Mouse (Mus musculus) limb, embryonic 12.5 days (tissue): ENCODE data around the gene Pdgfb. TPM values are rescaled to one million over a fixed set of nuclear protein-coding genes. Genes with fewer than 3 reads are reported as not detected.

Source experiments
- ATAC-seq: fragments of 200-750 bp; cut with Nextera tagmentation; 2 replicates; pipeline ENCODE4 v1.8.0; 2017; ENCODE audit warnings: low read depth, moderate TSS enrichment; ENCODE audit not compliant: insufficient number of reproducible peaks, insufficient read depth, low FRiP score, low TSS enrichment
- H3K27ac ChIP-seq: fragments of 300-500 bp; sonication (generic); 2 replicates; pipeline ENCODE4 v1.5.1; 2016; ENCODE audit warnings: mild to moderate bottlenecking, moderate library complexity
- H3K27me3 ChIP-seq: fragments of 300-500 bp; sonication (generic); 2 replicates; pipeline ENCODE4 v1.6.1; 2016; ENCODE audit warnings: mild to moderate bottlenecking, moderate library complexity
- H3K36me3 ChIP-seq: fragments of 300-500 bp; sonication (generic); 2 replicates; pipeline ENCODE4 v1.6.1; 2016; ENCODE audit warnings: mild to moderate bottlenecking, moderate library complexity
- H3K4me1 ChIP-seq: fragments of 300-500 bp; sonication (generic); replicated peaks from 2 replicates; pipeline ENCODE4 v1.6.1; 2016
- H3K4me2 ChIP-seq: fragments of 300-500 bp; sonication (generic); 2 replicates; pipeline ENCODE4 v1.6.1; 2016; ENCODE audit warnings: mild to moderate bottlenecking, moderate library complexity
- H3K4me3 ChIP-seq: fragments of 300-500 bp; sonication (generic); replicated peaks from 2 replicates; pipeline ENCODE4 v1.5.1; 2016; ENCODE audit warnings: mild to moderate bottlenecking
- H3K9ac ChIP-seq: fragments of 300-500 bp; sonication (generic); replicated peaks from 2 replicates; pipeline ENCODE4 v1.6.1; 2016; ENCODE audit warnings: mild to moderate bottlenecking, moderate library complexity
- H3K9me3 ChIP-seq: fragments of 300-500 bp; sonication (generic); 2 replicates; pipeline ENCODE4 v1.6.1; 2016; ENCODE audit warnings: mild to moderate bottlenecking, moderate library complexity
- WGBS: fragments of 180-500 bp; shearing (Covaris S2); methylation state at CpG from one replicate; pipeline ENCODE4 v1.1.7; 2016; 5-methylcytosine and 5-hydroxymethylcytosine counted together
- polyA plus RNA-seq: library from polyadenylated mRNA; unstranded; fragments of >200 nt; fragmentation: Nextera tagmentation; extraction: Ambion mirVana; gene quantifications from 2 replicates; pipeline ENCODE4 v1.2.1, GENCODE M21; 2016

Gene Pdgfb
- polyA plus RNA-seq, 1 experiment from 2014 or later: 2.8 TPM

DNA sequence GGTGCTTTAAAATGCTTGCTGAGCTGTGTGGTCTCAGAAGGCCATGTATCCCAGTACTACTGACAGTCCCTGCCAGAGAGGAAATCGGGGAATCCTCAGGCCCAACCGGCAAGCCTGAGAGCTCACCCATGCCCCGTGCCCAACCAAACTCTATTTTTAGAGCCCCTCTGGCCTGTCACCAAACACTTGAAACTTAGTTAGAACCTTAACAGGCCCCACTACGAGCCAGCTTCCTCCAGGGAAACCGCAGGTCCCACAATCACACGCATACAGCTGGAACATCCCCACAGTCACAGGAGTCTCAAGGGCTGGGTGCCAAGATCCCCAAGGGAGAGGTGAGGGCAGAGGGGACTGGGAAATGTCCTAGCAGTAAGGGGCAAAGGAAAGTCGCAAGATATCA is 8.6 kb downstream of the Pdgfb start:
- Histone ChIP-seq H3K4me2 (no peak overlapping the region), H3K4me1 (peaks cover 4% of the 10 kb centered on the region), H3K27ac (0 out of 2 replicates have a peak overlapping the region, but pooled peaks have one; percentile 12), H3K9ac (no peak overlapping the region; the same call in 1 of the 2 replicates), H3K9me3 (no peaks in the 10 kb centered on the region), H3K36me3 (no peaks in the 10 kb centered on the region), H3K4me3 (no peak overlapping the region), H3K27me3 (peaks cover 37% of the 10 kb centered on the region)
- no peak for ATAC-seq
- 81% methylated on average over 7 of the region's 7 CpGs for WGBS

- peaks cover 4% of the 10 kb centered on the region for H3K4me1 ChIP-seq
- H3K9ac ChIP-seq: no peak overlapping the region
- peaks cover 30% of the 10 kb centered on the region for H3K27me3 ChIP-seq
- H3K4me3 ChIP-seq: no peak overlapping the region
- no peaks in the 10 kb centered on the region for H3K9me3 ChIP-seq
- no peak overlapping the region for H3K4me2 ChIP-seq
- no peak overlapping the region for H3K27ac ChIP-seq
- 83% methylated on average over 10 of the region's 10 CpGs for WGBS
- H3K36me3 ChIP-seq: no peaks in the 10 kb centered on the region
- ATAC-seq: no peak
Observed at GRCm38 (mm10) chr15:80005436-80005835, 9.3 kb downstream of the Pdgfb start.

- WGBS: 66% methylated on average over 14 of the region's 14 CpGs
- Histone ChIP-seq H3K4me3 (no peak overlapping the region), H3K4me1 (no peaks in the 10 kb centered on the region; the same call in none of the 2 replicates), H3K4me2 (no peak overlapping the region), H3K27me3 (peaks cover 24% of the 10 kb centered on the region), H3K9ac (no peak overlapping the region), H3K9me3 (no peaks in the 10 kb centered on the region), H3K36me3 (no peaks in the 10 kb centered on the region), H3K27ac (no peak overlapping the region)
- ATAC-seq: no peak
Observed at GRCm38 (mm10) chr15:80004644-80005340, 10.0 kb downstream of the Pdgfb start.

GRCm38 (mm10) chr15:80003581-80003980 is 11.2 kb downstream of the Pdgfb start:
- H3K36me3 ChIP-seq: no peaks in the 10 kb centered on the region
- no peak overlapping the region for H3K27ac ChIP-seq
- peaks cover 12% of the 10 kb centered on the region for H3K27me3 ChIP-seq
- H3K9me3 ChIP-seq: no peaks in the 10 kb centered on the region
- H3K4me1 ChIP-seq: no peaks in the 10 kb centered on the region; the same call in 1 of the 2 replicates
- H3K4me3 ChIP-seq: no peak overlapping the region
- 63% methylated on average over 2 of the region's 2 CpGs for WGBS
- no peak overlapping the region for H3K4me2 ChIP-seq
- H3K9ac ChIP-seq: no peak overlapping the region
- ATAC-seq: no peak

- H3K4me1 ChIP-seq: no peaks in the 10 kb centered on the region; the same call in 1 of the 2 replicates
- no peak overlapping the region for H3K27ac ChIP-seq
- H3K4me2 ChIP-seq: no peak overlapping the region
- ATAC-seq: no peak
- H3K36me3 ChIP-seq: no peaks in the 10 kb centered on the region
- H3K9ac ChIP-seq: no peak overlapping the region
- H3K9me3 ChIP-seq: no peaks in the 10 kb centered on the region
- H3K27me3 ChIP-seq: peaks cover 5% of the 10 kb centered on the region; the same call in 1 of the 2 replicates
- WGBS: 90% methylated on average over 23 of the region's 23 CpGs
- no peak overlapping the region for H3K4me3 ChIP-seq
Observed at GRCm38 (mm10) chr15:80001601-80002000, 13.2 kb downstream of the Pdgfb start.

DNA sequence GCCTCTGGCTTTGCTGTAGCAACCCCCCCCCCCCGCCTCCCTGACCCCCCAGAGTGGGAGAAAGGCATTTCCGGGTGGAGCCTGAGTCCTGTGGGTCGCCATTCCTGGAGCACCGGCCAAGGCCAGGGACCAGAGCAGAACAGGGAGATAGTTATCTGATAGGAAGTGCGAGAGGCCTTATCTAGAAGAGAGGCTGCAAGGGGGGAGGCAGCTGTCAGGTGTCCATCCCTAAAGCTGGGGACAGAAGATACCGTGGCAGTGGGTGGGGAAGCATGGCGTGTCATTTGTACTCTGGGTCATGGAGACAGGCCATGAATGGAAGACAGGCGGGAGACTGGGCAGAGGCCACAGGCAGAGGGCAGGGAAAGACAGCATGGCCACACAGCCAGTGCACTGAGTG is 14.1 kb downstream of the Pdgfb start:
- no peaks in the 10 kb centered on the region; the same call in 1 of the 2 replicates for H3K4me1 ChIP-seq
- H3K9me3 ChIP-seq: no peaks in the 10 kb centered on the region
- no peak overlapping the region for H3K4me3 ChIP-seq
- H3K36me3 ChIP-seq: no peaks in the 10 kb centered on the region
- WGBS: 65% methylated on average over 8 of the region's 8 CpGs
- 0 out of 2 replicates have a peak overlapping the region, but pooled peaks have one; percentile 12 for H3K9ac ChIP-seq
- no peak for ATAC-seq
- H3K4me2 ChIP-seq: no peak overlapping the region
- H3K27me3 ChIP-seq: peaks cover 5% of the 10 kb centered on the region; the same call in 1 of the 2 replicates
- H3K27ac ChIP-seq: no peak overlapping the region

DNA sequence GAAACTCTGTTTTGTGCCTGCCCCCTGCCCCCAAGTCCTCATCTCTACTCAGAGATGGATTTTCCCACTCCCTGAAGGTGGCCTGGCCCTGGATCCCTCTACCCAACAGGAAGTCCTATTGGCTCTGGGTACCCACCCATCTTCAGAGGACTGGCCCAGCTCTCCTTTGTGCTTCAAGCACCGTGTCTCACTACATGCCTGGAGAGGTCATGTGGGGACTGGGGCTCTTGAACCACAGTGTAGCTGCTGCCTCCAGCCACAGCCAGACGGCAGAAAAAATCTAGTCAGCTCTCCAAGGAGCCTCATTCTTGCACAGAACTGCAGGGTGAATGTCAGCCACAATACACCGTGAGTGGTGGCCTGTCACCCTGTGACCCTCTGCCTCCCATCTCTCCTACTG is 16.8 kb downstream of the Pdgfb start:
- H3K36me3 ChIP-seq: no peaks in the 10 kb centered on the region
- no peak overlapping the region for H3K27ac ChIP-seq
- no peaks in the 10 kb centered on the region; the same call in 1 of the 2 replicates for H3K27me3 ChIP-seq
- no peaks in the 10 kb centered on the region for H3K9me3 ChIP-seq
- WGBS: 73% methylated on average over 3 of the region's 3 CpGs
- no peak overlapping the region for H3K4me2 ChIP-seq
- no peak overlapping the region for H3K4me3 ChIP-seq
- no peaks in the 10 kb centered on the region for H3K4me1 ChIP-seq
- no peak for ATAC-seq
- no peak overlapping the region for H3K9ac ChIP-seq

GRCm38 (mm10) chr15:79996781-79997180 is 18.0 kb downstream of the Pdgfb start:
- H3K4me3 ChIP-seq: no peak overlapping the region
- H3K4me2 ChIP-seq: no peak overlapping the region
- H3K9me3 ChIP-seq: no peaks in the 10 kb centered on the region
- no peaks in the 10 kb centered on the region for H3K4me1 ChIP-seq
- H3K9ac ChIP-seq: no peak overlapping the region
- no peak overlapping the region for H3K27ac ChIP-seq
- WGBS: 88% methylated on average over 11 of the region's 11 CpGs
- H3K36me3 ChIP-seq: no peaks in the 10 kb centered on the region
- no peak for ATAC-seq
- H3K27me3 ChIP-seq: no peaks in the 10 kb centered on the region; the same call in 1 of the 2 replicates

GRCm38 (mm10) chr15:79995552-79995951 is 19.2 kb downstream of the Pdgfb start:
- WGBS: 94% methylated on average over 7 of the region's 7 CpGs
- H3K4me3 ChIP-seq: no peak overlapping the region
- H3K9me3 ChIP-seq: no peaks in the 10 kb centered on the region
- no peak overlapping the region for H3K4me2 ChIP-seq
- no peaks in the 10 kb centered on the region for H3K36me3 ChIP-seq
- no peaks in the 10 kb centered on the region for H3K4me1 ChIP-seq
- H3K27ac ChIP-seq: no peak overlapping the region
- no peak overlapping the region for H3K9ac ChIP-seq
- ATAC-seq: no peak
- no peaks in the 10 kb centered on the region; the same call in 1 of the 2 replicates for H3K27me3 ChIP-seq

- ATAC-seq: no peak
- H3K27me3 ChIP-seq: no peaks in the 10 kb centered on the region; the same call in 1 of the 2 replicates
Observed at GRCm38 (mm10) chr15:79994566-79994965, 20.2 kb downstream of the Pdgfb start.

DNA sequence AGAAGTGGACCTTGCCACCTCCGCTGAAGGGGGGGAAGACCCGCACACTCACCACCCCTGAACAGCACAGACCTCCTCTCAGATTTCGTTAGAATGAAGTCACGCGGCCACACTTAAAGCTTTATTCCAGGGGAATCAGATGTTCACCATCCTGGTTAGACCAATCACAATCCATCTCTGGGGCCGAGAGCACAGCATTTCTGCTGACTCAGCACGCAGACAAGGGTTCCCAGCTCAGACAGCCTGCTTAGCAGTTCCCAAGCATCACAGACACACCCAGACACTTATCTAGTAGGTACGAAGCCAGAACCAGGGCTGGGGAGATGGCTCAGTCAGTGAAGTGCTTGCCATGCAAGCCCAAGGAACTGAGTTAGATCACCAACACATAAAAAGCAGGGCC is 28.6 kb downstream of the Pdgfb start:
- Histone ChIP-seq H3K4me1 (peaks cover 10% of the 10 kb centered on the region; the same call in 1 of the 2 replicates), H3K9me3 (no peaks in the 10 kb centered on the region), H3K27ac (no peak overlapping the region), H3K27me3 (no peaks in the 10 kb centered on the region), H3K36me3 (no peaks in the 10 kb centered on the region), H3K4me3 (no peak overlapping the region), H3K9ac (no peak overlapping the region), H3K4me2 (no peak overlapping the region)
- no peak for ATAC-seq
- 67% methylated on average over 8 of the region's 8 CpGs for WGBS

More at GRCm38 (mm10) chr15:79994566-79994965, 20.2 kb downstream of the Pdgfb start:
- Histone ChIP-seq H3K9ac (no peak overlapping the region), H3K9me3 (no peaks in the 10 kb centered on the region), H3K36me3 (no peaks in the 10 kb centered on the region), H3K4me1 (no peaks in the 10 kb centered on the region), H3K4me2 (no peak overlapping the region), H3K4me3 (no peak overlapping the region), H3K27ac (no peak overlapping the region)
- 71% methylated on average over 4 of the region's 4 CpGs for WGBS

GRCm38 (mm10) chr15:79985471-79985870 is 29.3 kb downstream of the Pdgfb start:
- no peak overlapping the region for H3K9ac ChIP-seq
- no peak for ATAC-seq
- no peaks in the 10 kb centered on the region for H3K36me3 ChIP-seq
- H3K9me3 ChIP-seq: no peaks in the 10 kb centered on the region
- H3K4me2 ChIP-seq: no peak overlapping the region
- no peak overlapping the region for H3K27ac ChIP-seq
- no peak overlapping the region for H3K4me3 ChIP-seq
- H3K4me1 ChIP-seq: peaks cover 17% of the 10 kb centered on the region
- H3K27me3 ChIP-seq: no peaks in the 10 kb centered on the region
- 71% methylated on average over 11 of the region's 11 CpGs for WGBS
